Mouse (Mus musculus): ENCODE measurements around the gene Eea1.
"Not testable (repeated sequence)": the region's sequence is repeated elsewhere in the genome, so short reads cannot be mapped to it uniquely, and the experiment has no call there.

The Eea1 gene

GRCm38 (mm10) chr10:96067347-96067746 is 126.9 kb downstream of the Eea1 start:
- DNase-seq (ENCODE audit: low spot score in 2 of 2): no peak

GRCm38 (mm10) chr10:96074386-96074785 is 133.9 kb downstream of the Eea1 start:
- no peak for DNase-seq (ENCODE audit: low spot score in 2 of 2)

GRCm38 (mm10) chr10:96075403-96075802 is 135.0 kb downstream of the Eea1 start:
- DNase-seq (ENCODE audit: low spot score in 2 of 2): no peak

- DNase-seq (ENCODE audit: low spot score in 2 of 2): no peak
Observed at GRCm38 (mm10) chr10:96075880-96076279, 135.4 kb downstream of the Eea1 start.

GRCm38 (mm10) chr10:96076461-96076860 is 136.0 kb downstream of the Eea1 start:
- DNase-seq (ENCODE audit: low spot score in 2 of 2): no peak

GRCm38 (mm10) chr10:96077480-96078066 is 137.1 kb downstream of the Eea1 start:
- not testable (repeated sequence) for DNase-seq (ENCODE audit: low spot score in 2 of 2)

- no peak for DNase-seq (ENCODE audit: low spot score in 2 of 2)
Observed at GRCm38 (mm10) chr10:96079823-96080222, 139.4 kb downstream of the Eea1 start.

GRCm38 (mm10) chr10:96080440-96081381 is 140.3 kb downstream of the Eea1 start:
- peak; percentile 9 to 30 for DNase-seq (ENCODE audit: low spot score in 2 of 2)

- no peak for DNase-seq (ENCODE audit: low spot score in 2 of 2)
Observed at GRCm38 (mm10) chr10:96082203-96082602, 141.8 kb downstream of the Eea1 start.

GRCm38 (mm10) chr10:96089744-96090143 is 149.3 kb downstream of the Eea1 start:
- DNase-seq (ENCODE audit: low spot score in 2 of 2): no peak

- no peak for DNase-seq (ENCODE audit: low spot score in 2 of 2)
Observed at GRCm38 (mm10) chr10:96090388-96090787, 149.9 kb downstream of the Eea1 start.

GRCm38 (mm10) chr10:96093890-96094531 is 153.6 kb downstream of the Eea1 start:
- no peak for DNase-seq (ENCODE audit: low spot score in 2 of 2)

- DNase-seq (ENCODE audit: low spot score in 2 of 2): no peak
Observed at GRCm38 (mm10) chr10:96094559-96094958, 154.1 kb downstream of the Eea1 start.
